Mouse (Mus musculus): ENCODE results near the gene Exoc5. TPM values are rescaled to one million over a fixed set of nuclear protein-coding genes. Genes with fewer than 3 reads are reported as not detected.

The Exoc5 gene
- polyA plus RNA-seq, 1 experiment = 103 TPM

DNA sequence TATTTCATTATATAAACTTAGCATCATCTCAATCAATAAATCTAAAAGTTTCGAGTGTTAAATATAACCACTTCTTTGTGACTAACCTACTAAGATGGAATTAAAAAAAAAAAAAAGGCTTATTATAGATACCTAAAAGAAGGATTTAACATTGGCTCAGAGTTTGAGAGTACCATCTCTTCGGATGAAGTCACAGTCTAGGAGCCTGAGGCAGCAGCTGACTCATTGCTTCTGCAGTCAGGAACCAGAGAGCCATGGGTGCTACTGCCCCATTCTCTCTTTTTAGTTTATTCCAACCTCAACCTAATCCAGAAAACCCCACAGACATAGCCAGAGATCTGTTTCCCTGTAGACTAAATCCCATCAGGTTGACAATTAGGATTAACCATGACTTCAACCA lies 6.4 kb upstream of the Exoc5 start:
- Histone ChIP-seq H3K4me3 (ENCODE audit: insufficient read depth, low read length) (no peak overlapping the region), H3K4me1 (ENCODE audit: control insufficient read depth, insufficient read depth, low read length) (peaks cover 7% of the 10 kb centered on the region), H3K27ac (ENCODE audit: insufficient read depth, low read length) (no peak overlapping the region; the same call in 1 of the 2 replicates)
- TF ChIP-seq CTCF (IDR thresholded peaks at IDR 0.05; ENCODE audit: borderline replicate concordance, insufficient read depth, low read length) = no peak
- TF ChIP-seq POLR2A (IDR thresholded peaks at IDR 0.05; ENCODE audit: low read depth, low read length) = no peak

DNA sequence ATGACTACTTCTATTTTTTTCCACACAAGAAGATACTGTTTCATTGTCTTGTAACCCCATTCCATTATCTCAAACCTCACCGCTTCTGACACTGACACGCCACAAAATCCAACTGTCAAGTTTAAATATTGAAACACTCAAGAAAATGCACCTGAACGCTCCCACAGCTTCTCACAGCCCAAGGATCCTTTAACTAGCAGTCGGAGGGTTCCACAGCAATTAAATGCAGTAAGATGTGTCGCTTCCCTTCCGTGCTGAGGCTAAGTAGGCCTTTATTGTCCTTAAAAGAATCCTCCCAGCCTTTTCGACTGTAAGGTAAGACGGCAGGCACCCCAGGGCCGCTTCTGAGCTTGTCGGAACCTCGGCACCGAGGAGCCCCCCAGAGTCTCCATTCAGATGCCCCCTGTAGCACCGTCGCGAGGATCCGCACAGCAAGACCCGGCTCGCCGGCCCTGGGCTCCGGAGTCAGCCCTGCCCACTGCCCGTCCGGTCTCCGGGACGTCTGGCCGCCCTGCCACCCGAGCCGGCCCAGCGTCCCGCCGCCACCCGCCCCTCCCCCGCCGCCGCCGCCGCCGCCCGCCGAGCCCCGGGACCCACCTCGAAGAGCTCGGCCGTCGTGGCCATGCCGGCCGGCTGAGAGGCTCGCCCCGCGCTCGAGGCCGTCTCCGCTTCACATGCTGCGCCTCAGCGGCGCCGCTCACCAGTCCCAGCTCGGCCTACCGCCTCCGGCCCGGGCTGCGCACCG lies 752 bp downstream of the Exoc5 start, which contains the start of gene Ap5m1:
TSS of gene Ap5m1 (plus strand) at position 569 of the 745 bp plus-strand sequence.
- H3K27ac ChIP-seq (ENCODE audit: insufficient read depth, low read length) = peak within 1 kb of the TSS; percentile 89
- peak within 1 kb of the TSS; percentile 99 for H3K4me3 ChIP-seq (ENCODE audit: insufficient read depth, low read length)
- no peaks in the 10 kb centered on the region; the same call in 1 of the 2 replicates for H3K4me1 ChIP-seq (ENCODE audit: control insufficient read depth, insufficient read depth, low read length)
- TF ChIP-seq POLR2A (IDR thresholded peaks at IDR 0.05; ENCODE audit: low read depth, low read length) (no peak), CTCF (IDR thresholded peaks at IDR 0.05; ENCODE audit: borderline replicate concordance, insufficient read depth, low read length) (no peak)

DNA sequence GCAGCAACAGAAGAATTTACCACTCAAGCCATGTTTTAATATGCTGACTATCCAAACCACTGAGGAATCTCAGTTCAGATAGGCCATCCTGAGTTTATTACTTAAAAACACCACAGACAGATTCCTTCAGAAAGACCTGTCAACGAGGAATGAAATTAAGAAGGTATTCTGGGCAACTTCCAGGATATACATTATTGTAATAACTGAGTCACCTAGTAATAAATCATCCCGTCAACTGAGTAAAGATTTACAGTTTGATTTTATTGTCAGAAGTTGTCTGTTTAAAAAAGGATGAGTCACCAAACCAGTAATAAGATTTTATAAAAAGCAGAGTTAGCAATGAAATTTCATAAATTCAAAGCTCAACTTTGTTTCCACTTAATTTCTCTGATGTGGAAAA lies 2.6 kb downstream of the Exoc5 start:
- Histone ChIP-seq H3K4me3 (ENCODE audit: insufficient read depth, low read length) (0 out of 2 replicates have a peak overlapping the region, but pooled peaks have one; percentile 33), H3K4me1 (ENCODE audit: control insufficient read depth, insufficient read depth, low read length) (no peaks in the 10 kb centered on the region; the same call in 1 of the 2 replicates), H3K27ac (ENCODE audit: insufficient read depth, low read length) (no peak overlapping the region; the same call in 1 of the 2 replicates)
- TF ChIP-seq CTCF (IDR thresholded peaks at IDR 0.05; ENCODE audit: borderline replicate concordance, insufficient read depth, low read length) = no peak
- no peak for TF ChIP-seq POLR2A (IDR thresholded peaks at IDR 0.05; ENCODE audit: low read depth, low read length)

DNA sequence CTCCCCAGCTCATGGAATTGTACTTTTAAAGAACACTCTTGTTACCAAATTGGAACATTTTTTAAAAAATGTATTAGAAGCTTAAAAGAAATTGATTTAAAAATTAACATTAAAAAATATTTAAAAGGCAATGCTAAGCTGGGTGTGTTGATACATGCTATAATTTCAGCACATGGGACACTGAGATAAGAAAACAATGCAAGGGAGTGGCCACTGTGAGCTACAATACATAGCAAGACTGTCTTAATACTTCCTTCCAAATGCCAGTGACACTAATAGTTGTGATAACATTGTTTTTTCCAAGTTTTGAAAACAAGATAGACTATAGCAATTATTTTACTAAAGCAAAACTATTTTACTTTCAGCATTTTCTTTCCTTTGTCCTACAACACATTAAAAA lies 17.0 kb downstream of the Exoc5 start:
- no peak for TF ChIP-seq POLR2A (IDR thresholded peaks at IDR 0.05; ENCODE audit: low read depth, low read length)
- no peak for TF ChIP-seq CTCF (IDR thresholded peaks at IDR 0.05; ENCODE audit: borderline replicate concordance, insufficient read depth, low read length)
- H3K4me3 ChIP-seq (ENCODE audit: insufficient read depth, low read length) = no peak overlapping the region
- no peak overlapping the region for H3K27ac ChIP-seq (ENCODE audit: insufficient read depth, low read length)
- H3K4me1 ChIP-seq (ENCODE audit: control insufficient read depth, insufficient read depth, low read length) = no peaks in the 10 kb centered on the region

DNA sequence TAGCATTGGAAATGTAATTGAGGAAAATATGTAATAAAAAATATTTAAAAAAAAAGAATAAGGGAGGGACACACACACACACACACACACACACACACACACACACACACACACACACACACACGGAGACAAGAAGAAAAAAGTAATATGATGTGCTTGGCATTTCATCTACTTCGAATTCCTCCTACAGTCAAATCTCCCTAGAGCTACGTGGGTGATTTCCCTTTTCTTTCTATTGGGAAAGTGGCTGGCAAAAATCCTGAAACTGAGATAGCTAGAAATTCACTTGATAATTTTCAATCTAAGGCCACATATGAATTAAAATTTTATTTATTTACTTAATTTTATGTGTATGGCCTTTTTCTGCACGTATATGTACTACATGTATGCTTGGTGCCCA lies 20.8 kb downstream of the Exoc5 start:
- no peak overlapping the region for H3K4me3 ChIP-seq (ENCODE audit: insufficient read depth, low read length)
- no peaks in the 10 kb centered on the region for H3K4me1 ChIP-seq (ENCODE audit: control insufficient read depth, insufficient read depth, low read length)
- H3K27ac ChIP-seq (ENCODE audit: insufficient read depth, low read length) = no peak overlapping the region
- TF ChIP-seq CTCF (IDR thresholded peaks at IDR 0.05; ENCODE audit: borderline replicate concordance, insufficient read depth, low read length) (no peak), POLR2A (IDR thresholded peaks at IDR 0.05; ENCODE audit: low read depth, low read length) (no peak)

DNA sequence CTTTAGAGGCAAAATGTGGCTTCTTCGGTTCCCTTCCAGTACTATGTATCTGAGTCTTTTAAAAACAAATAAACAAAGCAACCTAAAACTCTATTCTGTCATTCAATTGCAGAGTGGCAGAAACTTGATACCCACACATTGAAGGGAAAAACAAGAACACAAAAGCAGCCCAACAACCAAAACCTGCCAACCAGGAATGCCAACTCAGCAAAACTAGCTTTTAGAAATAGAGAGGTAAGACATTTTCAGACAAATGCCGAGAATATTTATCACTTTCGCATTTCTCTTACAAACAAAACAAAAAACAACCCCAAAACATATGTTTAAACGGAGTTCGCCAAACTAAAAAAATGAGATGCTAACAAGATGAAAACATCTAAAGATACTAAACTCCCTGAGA lies 37.5 kb downstream of the Exoc5 start:
- TF ChIP-seq CTCF (IDR thresholded peaks at IDR 0.05; ENCODE audit: borderline replicate concordance, insufficient read depth, low read length) (no peak), POLR2A (IDR thresholded peaks at IDR 0.05; ENCODE audit: low read depth, low read length) (no peak)
- Histone ChIP-seq H3K27ac (ENCODE audit: insufficient read depth, low read length) (no peak overlapping the region), H3K4me1 (ENCODE audit: control insufficient read depth, insufficient read depth, low read length) (no peaks in the 10 kb centered on the region), H3K4me3 (ENCODE audit: insufficient read depth, low read length) (no peak overlapping the region)

DNA sequence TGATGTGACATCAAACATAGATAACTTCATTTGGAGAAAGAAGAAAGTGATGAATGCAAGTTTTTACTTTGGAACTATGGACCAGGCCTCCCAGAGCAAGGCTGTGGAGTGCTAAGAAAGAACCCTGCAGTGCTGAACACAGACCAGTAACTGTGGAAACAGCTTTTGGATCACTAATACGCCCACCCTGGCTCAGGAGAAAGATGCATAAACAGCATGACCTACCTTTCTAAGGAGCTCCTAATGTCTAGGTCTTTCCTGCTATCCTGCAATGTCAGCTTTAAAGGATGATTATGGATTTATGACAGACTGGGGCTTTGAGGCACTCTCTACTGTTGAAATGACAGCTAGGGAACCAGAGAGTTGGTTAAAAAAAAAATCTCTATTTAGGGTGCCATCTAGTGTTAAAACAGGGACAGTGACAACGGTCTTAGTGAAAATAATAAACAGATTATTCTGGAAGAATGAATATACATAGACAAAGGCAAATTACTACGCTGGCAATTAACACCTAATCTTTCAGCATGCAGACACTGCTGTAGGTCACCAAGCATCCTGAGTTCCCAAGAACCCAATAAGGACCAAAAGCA lies 38.6 kb downstream of the Exoc5 start:
- Histone ChIP-seq H3K27ac (ENCODE audit: insufficient read depth, low read length) (no peak overlapping the region), H3K4me1 (ENCODE audit: control insufficient read depth, insufficient read depth, low read length) (no peaks in the 10 kb centered on the region), H3K4me3 (ENCODE audit: insufficient read depth, low read length) (no peak overlapping the region)
- TF ChIP-seq POLR2A (IDR thresholded peaks at IDR 0.05; ENCODE audit: low read depth, low read length) (no peak), CTCF (IDR thresholded peaks at IDR 0.05; ENCODE audit: borderline replicate concordance, insufficient read depth, low read length) (no peak)

DNA sequence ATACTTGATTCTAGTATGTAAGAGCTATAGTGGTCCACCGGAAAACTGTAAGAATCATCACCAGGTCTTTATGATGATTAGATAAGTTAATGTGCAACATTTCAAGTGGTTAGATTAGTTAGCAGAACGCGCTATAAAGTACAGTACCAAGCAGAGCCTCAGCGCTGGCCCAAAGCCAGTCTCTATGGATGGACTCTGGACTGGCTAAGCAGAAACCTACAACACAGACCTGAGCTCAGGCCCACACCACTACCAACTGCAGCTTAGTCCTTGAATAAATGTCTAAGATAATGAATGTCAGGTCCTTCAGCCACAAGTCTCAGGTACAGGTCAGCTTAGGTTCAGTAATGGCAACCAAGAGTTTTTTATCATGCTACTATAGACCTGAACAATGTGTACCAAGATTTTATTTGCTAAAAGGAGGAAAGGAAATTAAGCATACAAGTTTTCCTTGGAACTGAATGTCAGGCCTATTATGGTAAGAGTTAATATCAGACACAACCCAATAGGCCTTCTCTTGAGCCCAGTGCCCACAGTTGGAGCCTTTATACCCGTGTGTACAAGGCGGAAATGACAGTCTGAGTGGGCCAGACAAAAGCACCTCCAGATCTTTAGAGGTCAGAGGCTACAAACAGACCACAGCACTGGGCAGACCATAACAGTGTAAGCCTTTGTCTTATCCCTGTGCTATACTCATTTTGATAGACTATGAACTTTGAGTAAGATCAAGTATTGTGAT lies 39.2 kb downstream of the Exoc5 start:
- TF ChIP-seq POLR2A (IDR thresholded peaks at IDR 0.05; ENCODE audit: low read depth, low read length) (no peak), CTCF (IDR thresholded peaks at IDR 0.05; ENCODE audit: borderline replicate concordance, insufficient read depth, low read length) (no peak)

DNA sequence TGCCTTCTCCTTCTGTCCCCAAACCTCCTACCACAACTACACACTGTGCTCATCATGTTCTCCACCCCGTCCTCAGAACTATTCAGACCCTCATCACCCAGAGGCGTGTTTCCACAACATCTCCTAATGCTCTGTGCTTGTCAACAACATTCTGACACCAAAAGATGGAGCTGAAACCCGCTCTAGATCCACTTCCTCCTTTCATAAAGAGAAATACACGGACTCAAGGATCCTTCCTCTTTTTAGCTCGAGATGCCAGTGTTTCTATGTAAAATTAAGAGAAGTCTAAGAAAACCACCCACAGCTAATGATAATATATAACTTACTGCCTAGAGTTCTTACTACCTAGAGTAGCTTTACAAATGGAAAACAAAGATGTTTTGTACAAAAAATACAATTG lies 46.7 kb downstream of the Exoc5 start:
- Histone ChIP-seq H3K4me3 (ENCODE audit: insufficient read depth, low read length) (no peak overlapping the region), H3K27ac (ENCODE audit: insufficient read depth, low read length) (no peak overlapping the region), H3K4me1 (ENCODE audit: control insufficient read depth, insufficient read depth, low read length) (no peaks in the 10 kb centered on the region)
- TF ChIP-seq POLR2A (IDR thresholded peaks at IDR 0.05; ENCODE audit: low read depth, low read length) (no peak), CTCF (IDR thresholded peaks at IDR 0.05; ENCODE audit: borderline replicate concordance, insufficient read depth, low read length) (no peak)

More for the DNA sequence above, 39.2 kb downstream of the Exoc5 start:
- no peaks in the 10 kb centered on the region for H3K4me1 ChIP-seq (ENCODE audit: control insufficient read depth, insufficient read depth, low read length)
- no peak overlapping the region for H3K27ac ChIP-seq (ENCODE audit: insufficient read depth, low read length)
- no peak overlapping the region for H3K4me3 ChIP-seq (ENCODE audit: insufficient read depth, low read length)
